Mouse (Mus musculus): ENCODE measurements around the gene Runx2. TPM values are rescaled to one million over a fixed set of nuclear protein-coding genes. Genes with fewer than 3 reads are reported as not detected.

The Runx2 gene
- polyA plus RNA-seq, 1 experiment: 38.4 TPM

DNA sequence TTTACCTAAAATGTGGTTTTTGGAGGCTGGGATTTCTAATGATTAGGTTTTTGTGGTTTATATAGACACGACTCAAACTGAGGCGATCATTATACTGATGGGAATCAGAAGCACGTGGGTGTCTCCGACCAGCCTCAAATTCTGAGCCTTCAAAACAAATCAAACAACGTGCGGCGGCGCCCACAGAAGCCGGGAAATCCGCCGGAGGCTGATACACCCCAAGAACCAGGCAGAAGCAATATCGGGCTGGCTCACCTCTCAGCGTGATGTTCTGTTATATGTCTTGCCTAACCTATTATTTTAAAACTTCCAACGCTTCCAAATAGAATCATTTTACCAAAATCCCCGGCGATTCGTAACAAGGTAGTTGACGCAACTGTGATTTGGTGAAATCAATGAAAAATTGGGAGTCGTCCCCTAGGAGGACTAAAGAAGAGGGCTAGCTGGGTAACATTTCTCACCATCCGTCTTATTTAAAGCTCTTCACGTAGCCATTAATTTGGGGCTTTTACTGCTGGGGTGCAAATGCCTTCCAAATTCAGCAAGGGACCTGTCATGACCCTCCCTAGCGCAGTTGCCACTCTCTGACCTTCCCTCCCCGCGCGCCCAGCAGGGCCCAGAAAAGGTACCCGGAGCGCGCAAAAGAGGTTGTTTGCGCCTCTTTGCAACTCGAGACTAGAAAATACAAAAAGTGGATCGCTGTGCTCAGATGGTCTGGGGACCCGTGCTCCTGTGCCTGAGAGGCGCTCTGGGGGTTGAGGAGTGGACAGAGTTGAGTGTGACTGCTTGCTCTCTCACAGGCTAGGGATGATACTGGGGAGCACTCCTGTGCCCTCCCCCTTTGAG is 77.1 kb downstream of the Runx2 start:
- Histone ChIP-seq H3K4me1 (ENCODE audit: control insufficient read depth, insufficient read depth, low read length) (peaks cover 6% of the 10 kb centered on the region), H3K27ac (ENCODE audit: insufficient read depth, low read length) (peak overlapping the region; percentile 85), H3K4me3 (ENCODE audit: insufficient read depth, low read length) (peak overlapping the region; percentile 96)
- no peak for TF ChIP-seq CTCF (IDR thresholded peaks at IDR 0.05; ENCODE audit: borderline replicate concordance, insufficient read depth, low read length)
- TF ChIP-seq POLR2A (IDR thresholded peaks at IDR 0.05; ENCODE audit: low read depth, low read length): peak; percentile 84

DNA sequence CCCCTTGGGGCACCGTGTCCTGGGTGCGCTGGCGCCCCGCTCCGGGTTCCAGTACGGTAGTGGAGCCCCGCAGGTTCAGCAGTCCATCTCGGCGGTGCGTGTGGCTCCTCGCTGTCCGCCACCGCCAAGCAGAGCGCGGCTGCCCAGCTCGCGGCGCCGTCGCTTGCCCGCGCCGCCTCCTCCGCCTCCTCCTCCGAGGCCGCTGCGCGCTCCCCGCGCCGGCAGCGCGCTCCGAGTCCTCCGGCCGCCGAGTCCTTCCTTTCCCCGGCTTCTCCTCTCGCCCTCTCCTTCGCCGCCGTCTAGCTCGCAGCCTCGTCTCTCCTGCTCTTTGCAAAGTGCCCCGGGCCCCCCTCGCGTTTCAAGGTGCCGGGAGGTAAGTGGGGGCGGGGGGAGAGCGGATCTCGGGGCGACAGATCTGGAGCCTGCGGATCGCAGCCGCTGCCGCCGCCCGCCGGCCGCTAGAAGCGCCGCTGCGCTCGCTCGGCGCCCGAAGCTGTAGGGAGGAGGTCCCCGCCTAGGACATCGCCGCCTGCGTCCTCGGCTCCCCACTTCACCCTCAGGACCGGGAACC is 78.5 kb downstream of the Runx2 start:
- TF ChIP-seq POLR2A (IDR thresholded peaks at IDR 0.05; ENCODE audit: low read depth, low read length) (peak; percentile 42; the same call in 1 of the 2 replicates), CTCF (IDR thresholded peaks at IDR 0.05; ENCODE audit: borderline replicate concordance, insufficient read depth, low read length) (no peak)
- Histone ChIP-seq H3K27ac (ENCODE audit: insufficient read depth, low read length) (peak overlapping the region; percentile 90), H3K4me3 (ENCODE audit: insufficient read depth, low read length) (peak overlapping the region; percentile 96), H3K4me1 (ENCODE audit: control insufficient read depth, insufficient read depth, low read length) (peaks cover 6% of the 10 kb centered on the region)

DNA sequence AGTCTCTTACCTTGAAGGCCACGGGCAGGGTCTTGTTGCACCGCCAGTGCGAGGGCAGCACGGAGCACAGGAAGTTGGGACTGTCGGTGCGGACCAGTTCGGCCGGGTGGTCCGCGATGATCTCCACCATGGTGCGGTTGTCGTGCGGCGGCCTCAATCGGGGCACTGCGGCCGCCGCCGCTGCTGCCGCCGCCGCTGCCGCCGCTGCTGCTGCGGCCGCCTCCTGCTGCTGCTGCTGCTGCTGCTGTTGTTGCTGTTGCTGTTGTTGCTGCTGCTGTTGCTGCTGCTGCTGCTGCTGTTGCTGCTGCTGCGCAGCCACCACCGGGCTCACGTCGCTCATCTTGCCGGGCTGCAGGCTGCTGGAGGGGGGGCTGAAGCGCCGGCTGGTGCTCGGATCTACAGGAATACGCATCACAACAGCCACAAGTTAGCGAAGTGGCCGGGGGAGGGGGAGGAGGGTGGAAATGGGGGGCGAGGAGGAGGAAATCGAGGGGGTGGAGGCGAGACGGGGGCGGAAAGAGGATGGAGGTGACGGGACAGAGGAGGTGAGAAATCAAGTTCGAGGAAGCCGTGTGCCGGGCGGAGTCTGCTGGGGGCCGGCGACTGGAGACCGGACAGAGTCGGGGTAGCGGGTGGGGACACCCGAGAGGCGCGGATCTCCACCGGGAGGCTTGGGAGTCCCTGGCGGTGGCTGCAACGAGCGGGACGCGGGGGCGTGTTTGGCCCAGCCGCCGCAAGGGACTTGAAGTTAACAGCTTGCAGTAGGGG is 79.2 kb downstream of the Runx2 start:
- H3K4me1 ChIP-seq (ENCODE audit: control insufficient read depth, insufficient read depth, low read length): peaks cover 8% of the 10 kb centered on the region
- peak overlapping the region; percentile 90 for H3K27ac ChIP-seq (ENCODE audit: insufficient read depth, low read length)
- TF ChIP-seq CTCF (IDR thresholded peaks at IDR 0.05; ENCODE audit: borderline replicate concordance, insufficient read depth, low read length) (no peak), POLR2A (IDR thresholded peaks at IDR 0.05; ENCODE audit: low read depth, low read length) (no peak; the same call in 1 of the 2 replicates)
- peak overlapping the region; percentile 96 for H3K4me3 ChIP-seq (ENCODE audit: insufficient read depth, low read length)

DNA sequence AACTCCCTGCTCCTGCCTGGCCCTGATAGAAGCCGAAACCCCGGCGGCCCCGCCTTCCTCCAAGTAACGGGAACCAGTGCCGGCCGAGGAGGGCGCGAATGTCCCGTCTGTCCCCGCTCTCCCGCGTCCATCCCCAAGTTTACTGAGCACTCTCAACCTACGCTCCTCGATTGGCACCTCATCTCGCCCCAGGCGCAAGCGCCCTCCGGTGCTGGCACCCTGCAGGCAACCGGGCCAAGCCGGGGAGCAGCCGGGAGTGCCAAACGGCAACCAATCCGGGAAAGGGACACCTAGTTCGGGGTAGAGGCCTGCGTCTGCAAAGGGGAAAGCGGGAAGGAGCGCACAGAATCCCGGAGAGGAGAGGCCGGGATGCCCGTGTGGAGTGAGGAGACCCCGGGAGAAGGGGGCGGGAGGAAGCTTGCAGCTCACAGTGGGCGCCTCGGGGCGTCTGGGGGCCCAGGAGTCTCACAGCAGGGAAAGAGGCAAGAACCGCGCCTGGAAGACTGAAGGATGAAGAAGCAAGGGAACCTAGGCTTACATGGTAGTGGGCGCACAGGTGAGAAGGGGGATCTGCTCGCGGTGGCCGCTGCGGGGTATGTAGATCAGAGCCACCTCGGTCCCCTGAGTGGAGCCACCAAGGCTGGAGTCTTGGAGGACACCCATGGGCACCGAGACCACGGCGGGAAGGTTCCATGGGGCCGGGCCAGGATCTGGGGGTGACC is 79.9 kb downstream of the Runx2 start:
- H3K4me1 ChIP-seq (ENCODE audit: control insufficient read depth, insufficient read depth, low read length): peaks cover 9% of the 10 kb centered on the region
- peak overlapping the region; percentile 90 for H3K27ac ChIP-seq (ENCODE audit: insufficient read depth, low read length)
- H3K4me3 ChIP-seq (ENCODE audit: insufficient read depth, low read length): peak overlapping the region; percentile 96
- TF ChIP-seq POLR2A (IDR thresholded peaks at IDR 0.05; ENCODE audit: low read depth, low read length): peak; percentile 51
- no peak for TF ChIP-seq CTCF (IDR thresholded peaks at IDR 0.05; ENCODE audit: borderline replicate concordance, insufficient read depth, low read length)

- H3K27ac ChIP-seq (ENCODE audit: insufficient read depth, low read length): peak overlapping the region; percentile 90
- no peak; the same call in 1 of the 2 replicates for TF ChIP-seq POLR2A (IDR thresholded peaks at IDR 0.05; ENCODE audit: low read depth, low read length)
- TF ChIP-seq CTCF (IDR thresholded peaks at IDR 0.05; ENCODE audit: borderline replicate concordance, insufficient read depth, low read length): no peak
- H3K4me3 ChIP-seq (ENCODE audit: insufficient read depth, low read length): peak overlapping the region; percentile 96
- H3K4me1 ChIP-seq (ENCODE audit: control insufficient read depth, insufficient read depth, low read length): peaks cover 7% of the 10 kb centered on the region
Measured at GRCm38 (mm10) chr17:44733544-44734310, 80.9 kb downstream of the Runx2 start.

DNA sequence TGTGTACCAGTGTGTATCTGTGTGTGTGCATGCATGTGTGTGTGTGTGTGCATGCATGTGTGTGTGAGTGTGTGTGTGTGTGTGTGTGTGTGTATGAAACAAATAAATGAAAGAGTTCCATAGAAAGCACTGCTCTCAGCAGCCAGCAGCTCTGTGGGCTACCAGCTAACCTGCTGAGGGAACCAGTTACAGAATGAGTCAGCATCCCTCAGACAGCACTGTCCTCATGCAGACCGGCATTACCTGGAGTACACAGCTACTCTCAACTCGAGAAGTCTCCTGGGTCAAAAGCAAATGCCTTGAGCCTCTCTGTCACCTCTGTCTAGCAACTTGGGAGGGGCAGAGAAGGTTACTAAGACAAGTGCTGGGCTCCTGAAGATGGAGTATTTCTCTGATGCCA is 86.1 kb downstream of the Runx2 start:
- TF ChIP-seq POLR2A (IDR thresholded peaks at IDR 0.05; ENCODE audit: low read depth, low read length): no peak
- no peak for TF ChIP-seq CTCF (IDR thresholded peaks at IDR 0.05; ENCODE audit: borderline replicate concordance, insufficient read depth, low read length)
- no peak overlapping the region for H3K4me3 ChIP-seq (ENCODE audit: insufficient read depth, low read length)
- H3K4me1 ChIP-seq (ENCODE audit: control insufficient read depth, insufficient read depth, low read length): peaks cover 14% of the 10 kb centered on the region
- H3K27ac ChIP-seq (ENCODE audit: insufficient read depth, low read length): no peak overlapping the region

DNA sequence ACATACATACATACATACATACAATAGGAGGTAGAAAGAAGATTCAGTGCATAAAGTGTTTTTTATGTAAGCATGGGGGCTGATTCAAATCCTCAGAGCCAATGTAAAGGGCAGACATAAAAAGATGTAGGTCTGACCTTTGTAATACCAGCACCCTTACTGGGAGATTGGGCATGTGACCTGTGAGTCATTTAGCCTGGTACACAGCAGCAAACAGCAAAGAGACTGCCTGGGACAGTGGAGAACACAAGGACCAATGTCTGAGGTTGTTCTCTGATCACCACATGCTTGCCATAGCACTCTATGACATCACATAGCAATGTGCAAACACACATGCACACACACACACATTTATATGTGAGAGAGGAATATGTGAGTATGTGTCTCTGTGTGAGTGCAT is 86.9 kb downstream of the Runx2 start:
- H3K27ac ChIP-seq (ENCODE audit: insufficient read depth, low read length): peak overlapping the region; percentile 32; the same call in 1 of the 2 replicates
- H3K4me1 ChIP-seq (ENCODE audit: control insufficient read depth, insufficient read depth, low read length): peaks cover 16% of the 10 kb centered on the region
- no peak for TF ChIP-seq CTCF (IDR thresholded peaks at IDR 0.05; ENCODE audit: borderline replicate concordance, insufficient read depth, low read length)
- TF ChIP-seq POLR2A (IDR thresholded peaks at IDR 0.05; ENCODE audit: low read depth, low read length): no peak
- no peak overlapping the region for H3K4me3 ChIP-seq (ENCODE audit: insufficient read depth, low read length)

DNA sequence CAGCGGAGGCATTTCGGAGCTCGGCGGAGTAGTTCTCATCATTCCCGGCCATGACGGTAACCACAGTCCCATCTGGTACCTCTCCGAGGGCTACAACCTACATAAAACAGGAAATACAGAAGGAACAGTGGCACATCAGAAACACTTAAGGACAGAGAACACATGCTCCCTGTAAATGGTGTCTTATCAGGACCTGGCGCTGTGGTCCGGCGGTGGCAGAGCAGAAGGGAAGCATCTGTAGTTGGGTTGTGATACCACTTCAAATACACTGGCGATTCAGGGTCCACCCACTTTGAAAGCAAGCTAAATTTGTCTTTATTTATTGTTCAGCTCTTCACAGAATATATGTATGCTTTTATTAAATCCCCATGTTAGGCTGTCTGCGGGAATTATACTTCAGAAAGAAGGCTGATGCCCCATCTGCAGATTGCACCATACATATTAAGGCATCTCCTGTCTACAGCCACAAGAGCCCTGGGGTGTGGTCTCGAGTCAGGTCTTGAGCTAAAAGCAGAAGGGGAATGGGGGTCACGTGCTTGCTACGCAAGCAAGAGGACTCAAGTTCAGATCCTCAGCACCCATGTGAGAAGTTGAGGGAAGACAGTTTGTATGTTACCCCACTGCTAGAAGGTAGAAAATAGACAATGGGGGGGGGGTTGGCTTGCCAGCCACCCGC is 89.7 kb downstream of the Runx2 start:
- no peak for TF ChIP-seq POLR2A (IDR thresholded peaks at IDR 0.05; ENCODE audit: low read depth, low read length)
- no peak for TF ChIP-seq CTCF (IDR thresholded peaks at IDR 0.05; ENCODE audit: borderline replicate concordance, insufficient read depth, low read length)
- Histone ChIP-seq H3K27ac (ENCODE audit: insufficient read depth, low read length) (no peak overlapping the region), H3K4me1 (ENCODE audit: control insufficient read depth, insufficient read depth, low read length) (peaks cover 13% of the 10 kb centered on the region), H3K4me3 (ENCODE audit: insufficient read depth, low read length) (no peak overlapping the region)

All from embryonic fibroblast, embryonic 13.5 days (primary cell).